Mouse (Mus musculus): ENCODE data around the gene Ablim1.

Ablim1 gene

DNA sequence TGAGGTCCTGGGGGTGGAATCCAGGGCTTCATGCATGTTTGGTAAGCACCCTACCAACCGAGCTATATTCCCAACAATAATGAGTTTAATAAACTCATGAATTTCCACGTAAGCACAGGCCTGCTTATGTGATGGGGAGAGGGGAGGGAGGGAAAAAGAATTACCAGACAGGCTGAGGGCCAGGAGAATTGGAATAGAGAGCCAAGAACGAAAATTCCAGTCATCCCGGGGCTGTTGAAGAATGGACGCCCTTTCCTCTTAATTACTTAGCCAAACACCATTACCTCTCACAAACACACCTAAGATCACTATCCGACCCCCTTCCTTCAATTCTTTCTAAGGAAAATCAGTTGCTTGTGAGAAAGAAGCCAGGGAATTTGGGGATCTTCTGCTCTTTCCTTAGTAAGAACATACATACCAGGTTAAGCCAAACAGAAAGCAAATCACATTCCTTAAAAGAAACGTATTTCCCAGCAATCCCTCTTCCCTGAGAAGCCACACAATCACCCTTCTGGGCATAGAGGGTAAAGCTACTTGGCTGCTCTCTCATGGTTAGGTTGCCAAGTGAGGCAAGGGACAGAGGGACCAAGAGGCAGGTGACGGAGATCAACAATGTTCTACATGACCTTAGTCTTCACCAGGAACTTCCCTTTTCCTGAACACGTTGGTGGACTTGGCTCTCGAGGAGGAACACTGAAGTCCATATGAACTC lies 48.2 kb downstream of the Ablim1 start:
- in situ Hi-C loops (cut with MboI, MseI), result no loop called here

DNA sequence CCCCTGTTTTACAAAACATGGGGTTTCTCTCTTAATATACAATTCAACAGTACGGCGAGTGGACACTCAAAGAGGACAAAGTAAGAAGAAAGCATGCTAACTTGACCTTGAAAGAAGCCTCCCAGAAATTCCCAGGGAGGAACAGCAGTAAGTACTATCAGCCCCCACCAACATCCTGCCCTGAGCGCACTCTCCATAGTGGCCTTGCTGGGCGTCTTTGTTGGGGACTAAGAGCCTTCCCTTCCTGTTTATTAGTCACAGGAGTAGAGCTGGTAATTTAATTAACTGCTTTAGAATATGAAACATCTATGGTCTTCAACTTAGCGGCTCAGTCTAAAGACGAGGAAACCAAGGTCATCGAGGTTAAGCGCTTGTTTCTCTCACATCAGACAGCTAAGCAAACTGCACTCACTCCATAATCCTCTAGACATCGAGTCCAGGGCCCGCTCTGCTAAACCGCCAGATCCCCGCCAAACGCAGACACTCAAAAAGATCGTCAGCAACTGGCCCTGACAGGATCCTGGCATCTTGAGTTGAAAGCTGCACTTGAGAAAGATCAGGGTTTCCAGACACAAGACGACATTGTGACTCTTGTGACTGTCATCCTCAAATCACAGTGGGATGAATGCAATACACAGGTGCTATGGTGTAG lies 50.3 kb downstream of the Ablim1 start:
- in situ Hi-C loops (cut with MboI, MseI), result loop anchor here (5.0 kb wide), 1 partner anchor 112 kb away; no protein-coding TSS in a partner anchor

DNA sequence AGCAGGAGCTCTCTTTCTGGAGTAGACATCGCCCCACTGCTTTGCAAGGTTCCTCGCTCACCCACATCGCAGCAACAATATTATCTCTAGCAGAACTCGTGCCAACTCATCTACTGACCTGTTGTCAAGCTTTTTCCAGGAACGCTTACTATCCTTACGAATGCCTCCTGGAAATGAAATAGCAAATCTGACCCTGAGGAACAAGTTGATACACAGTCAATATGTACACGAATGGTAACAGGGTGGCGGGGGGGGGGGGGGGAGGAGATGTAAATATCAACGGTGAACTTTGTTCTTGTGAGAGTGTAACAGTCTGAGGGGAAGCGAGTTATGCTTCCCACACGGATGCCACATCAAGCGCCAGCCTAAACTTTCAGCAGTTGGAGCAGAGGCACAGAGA lies 56.9 kb downstream of the Ablim1 start:
- in situ Hi-C loops (cut with MboI, MseI), result no loop called here

DNA sequence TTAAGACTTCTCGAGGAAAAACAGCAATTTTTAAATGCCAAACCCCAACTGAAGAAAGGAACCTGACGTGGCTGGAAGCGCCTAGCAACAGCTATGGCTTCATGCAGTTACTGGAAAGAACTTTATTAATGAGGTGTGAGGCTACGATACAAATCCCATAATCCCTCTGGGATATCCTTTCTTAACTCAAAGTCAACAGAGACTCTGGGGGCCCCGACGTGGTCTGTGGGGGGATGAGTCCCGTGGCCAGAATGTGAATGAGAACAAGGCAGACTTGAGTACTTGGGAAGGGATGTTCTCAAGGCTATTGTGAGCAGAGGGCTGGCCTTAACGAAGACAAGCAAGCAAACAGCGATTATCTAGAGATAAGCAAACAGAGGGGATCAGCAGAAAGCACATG lies 58.1 kb downstream of the Ablim1 start:
- in situ Hi-C loops (cut with MboI, MseI), result no loop called here

DNA sequence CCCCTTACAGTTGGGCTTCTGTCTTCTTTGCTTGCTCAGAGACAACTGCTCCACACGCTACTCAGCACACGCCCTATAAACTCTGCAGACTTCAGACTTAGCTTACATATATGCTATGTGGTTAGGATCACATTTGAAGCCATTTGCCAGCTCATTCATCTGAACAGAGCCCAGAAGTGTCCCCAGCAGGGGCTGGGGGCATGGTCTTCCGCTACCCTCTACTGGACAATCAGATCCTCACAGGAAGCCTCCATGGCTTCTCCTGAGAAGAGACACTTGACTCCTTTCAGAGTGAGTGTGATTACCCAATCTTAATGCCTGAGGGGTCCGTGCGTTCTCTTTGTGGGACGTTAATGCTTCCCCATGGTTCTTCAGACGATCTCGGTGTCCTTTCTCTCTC lies 59.6 kb downstream of the Ablim1 start:
- in situ Hi-C loops (cut with MboI, MseI), result no loop called here

DNA sequence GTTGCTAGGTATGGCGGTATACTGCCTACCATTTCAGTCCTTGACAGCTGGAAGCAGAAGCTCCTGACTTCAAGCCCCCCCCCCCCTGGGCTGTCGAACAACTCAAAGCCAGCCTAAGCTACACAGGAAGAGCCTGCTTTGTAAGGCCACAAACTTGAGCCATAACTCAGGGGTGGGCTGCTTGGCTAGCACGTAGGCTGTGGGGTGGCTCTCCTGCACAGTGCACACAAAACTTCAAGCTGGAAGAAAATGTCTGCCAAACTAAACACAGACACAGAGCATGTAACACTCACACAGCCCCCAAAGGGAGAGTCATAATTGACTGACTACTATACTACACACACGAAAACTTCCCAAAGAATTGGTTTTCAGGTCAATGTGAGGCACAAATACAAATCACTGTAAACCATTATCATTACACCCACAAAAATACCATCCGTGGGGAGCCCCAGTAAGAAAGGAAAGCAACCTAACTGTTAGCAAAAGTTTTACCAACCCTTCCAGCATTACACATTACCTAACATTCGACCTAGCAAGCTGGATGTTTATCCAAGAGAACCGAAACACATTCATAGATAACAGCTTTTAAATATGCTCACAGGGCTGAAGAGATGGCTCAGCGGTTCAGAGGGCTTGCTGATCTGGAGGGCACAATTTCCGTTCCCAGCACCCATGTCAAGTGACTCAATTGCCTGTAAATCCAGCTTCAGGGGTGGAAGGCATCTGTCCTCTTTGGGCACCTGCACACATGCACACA lies 61.8 kb downstream of the Ablim1 start:
- in situ Hi-C loops (cut with MboI, MseI), result no loop called here

DNA sequence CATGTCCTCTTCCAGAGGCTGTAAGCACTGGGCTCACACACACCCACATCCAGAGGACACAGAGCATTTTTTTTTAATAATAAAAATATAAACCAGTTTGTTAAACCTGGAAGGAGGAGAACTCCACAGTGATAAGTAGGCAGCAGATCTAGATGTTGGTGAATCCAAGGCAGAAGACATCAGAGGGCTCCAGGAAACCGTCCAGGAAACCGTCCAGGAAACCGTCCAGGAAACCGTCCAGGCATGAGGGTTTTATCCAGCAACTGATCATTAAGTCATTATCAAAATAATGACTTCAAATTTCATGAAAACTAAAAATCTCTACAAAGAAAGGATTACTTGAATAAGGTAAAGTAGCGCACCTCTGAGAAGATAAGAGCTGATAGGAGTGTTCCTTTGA lies 65.9 kb downstream of the Ablim1 start:
- in situ Hi-C loops (cut with MboI, MseI), result no loop called here

DNA sequence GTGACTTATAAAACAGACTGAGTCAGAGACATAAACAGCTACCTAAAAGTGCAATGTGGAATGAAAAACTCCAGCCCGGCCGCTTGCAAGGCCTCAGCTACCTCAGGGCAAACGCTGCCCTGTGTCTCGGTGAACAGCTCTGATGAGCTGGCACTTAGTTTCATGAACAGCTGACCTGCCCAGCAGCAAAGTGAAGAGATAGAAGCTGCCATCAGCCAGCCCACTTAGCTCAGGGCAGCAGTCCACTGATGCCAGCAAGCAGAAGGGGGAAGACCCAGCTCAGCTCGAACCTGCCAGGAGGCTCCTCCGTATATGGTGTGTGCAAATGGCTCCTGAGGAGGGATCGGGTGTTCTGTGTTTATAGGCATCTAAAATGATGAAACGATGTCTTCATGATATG lies 67.5 kb downstream of the Ablim1 start:
- in situ Hi-C loops (cut with MboI, MseI), result no loop called here

DNA sequence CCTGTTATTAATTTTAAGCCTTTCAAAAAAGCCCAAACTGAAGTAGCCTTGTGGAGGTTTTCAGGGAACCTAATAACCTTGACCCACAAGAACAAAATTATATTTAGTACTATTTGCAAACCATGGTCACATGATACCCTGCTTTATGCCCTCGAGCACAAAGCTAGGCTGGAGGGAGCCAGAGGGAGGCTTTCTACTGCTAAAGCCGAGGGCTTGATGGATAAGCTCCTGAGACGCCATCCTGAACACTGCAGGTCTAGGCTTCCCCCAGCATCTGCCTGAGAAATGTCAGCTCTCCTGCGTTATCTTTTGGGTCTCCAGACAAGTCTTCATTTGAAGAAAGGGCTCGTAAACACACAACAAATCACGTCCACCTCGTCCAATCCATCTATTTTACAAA lies 70.4 kb downstream of the Ablim1 start:
- in situ Hi-C loops (cut with MboI, MseI), result no loop called here

DNA sequence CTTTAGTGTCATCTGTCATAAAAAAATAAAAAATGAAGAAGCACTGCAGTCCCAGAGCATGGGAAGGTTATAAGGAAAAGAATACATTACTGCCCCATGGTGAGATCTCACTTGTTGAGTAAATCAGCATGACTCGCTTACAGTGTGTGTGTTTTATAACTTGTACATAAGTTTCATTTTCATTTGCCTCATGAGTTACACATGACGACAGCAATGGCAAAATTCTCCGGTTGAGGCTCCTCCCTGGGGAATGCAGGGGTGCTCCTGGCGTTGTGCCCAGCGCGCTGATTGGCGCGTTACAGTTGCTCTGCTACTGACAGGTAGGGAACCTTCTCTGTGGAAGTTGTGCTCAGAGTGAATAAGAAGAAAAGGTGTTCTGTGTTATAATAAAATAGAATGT lies 71.1 kb downstream of the Ablim1 start:
- in situ Hi-C loops (cut with MboI, MseI), result no loop called here

DNA sequence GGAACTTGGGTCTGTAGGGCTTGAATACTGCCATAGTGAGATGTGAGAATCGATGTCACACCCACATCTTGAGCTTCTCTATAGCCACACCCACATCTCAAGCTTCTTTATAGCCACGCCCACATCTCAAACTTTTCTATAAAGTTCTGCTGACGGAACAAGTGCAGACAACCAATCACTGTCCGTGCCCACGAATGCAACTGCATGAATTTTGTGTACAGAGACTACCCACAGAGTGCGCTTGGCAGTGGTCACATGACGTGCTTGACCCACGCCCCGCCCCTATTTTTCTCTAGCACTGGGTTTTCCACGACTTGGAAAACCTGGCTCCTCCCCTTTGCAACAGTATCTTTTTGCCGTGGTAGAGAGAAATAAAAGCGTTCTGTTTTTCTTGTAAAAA lies 71.5 kb downstream of the Ablim1 start:
- in situ Hi-C loops (cut with MboI, MseI), result no loop called here

DNA sequence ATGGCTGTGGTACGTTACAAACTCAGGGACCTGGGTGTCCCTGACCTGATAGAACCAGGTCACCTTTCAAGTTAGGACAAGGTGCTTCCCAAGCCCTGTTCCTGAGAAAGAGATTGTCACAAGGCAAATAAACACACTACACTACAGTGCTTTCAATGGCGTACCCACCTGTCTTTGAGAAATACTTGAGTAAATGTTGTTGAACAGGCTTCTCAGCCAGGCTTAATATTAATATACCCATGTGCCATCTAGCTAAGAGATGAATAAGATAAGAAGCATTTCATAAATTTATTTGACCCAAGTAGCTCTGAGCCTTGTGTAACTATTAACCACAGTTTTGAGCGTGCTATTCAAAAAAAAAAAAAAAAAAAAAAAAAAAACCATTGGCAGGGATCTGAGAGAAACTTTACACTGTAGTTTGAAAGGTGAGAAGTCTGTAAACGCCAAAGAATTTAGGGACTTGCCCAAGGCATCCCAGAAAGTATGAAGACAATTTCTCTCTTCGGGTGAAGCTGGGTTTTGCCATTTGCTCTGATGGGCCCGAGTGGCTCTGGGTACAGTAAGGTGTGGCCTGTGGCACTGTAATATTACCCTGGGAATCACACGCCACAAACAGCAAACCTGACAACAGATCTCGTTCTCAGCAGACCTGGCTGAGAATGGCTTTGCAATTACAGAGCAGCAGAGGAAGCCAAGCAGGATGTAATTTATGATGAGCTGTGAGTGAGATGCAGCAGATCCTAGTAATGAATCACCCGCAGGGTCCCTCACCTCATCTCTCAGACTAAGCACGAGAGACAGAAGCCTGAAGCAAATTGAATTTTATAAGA lies 73.1 kb downstream of the Ablim1 start:
- in situ Hi-C loops (cut with MboI, MseI), result no loop called here

DNA sequence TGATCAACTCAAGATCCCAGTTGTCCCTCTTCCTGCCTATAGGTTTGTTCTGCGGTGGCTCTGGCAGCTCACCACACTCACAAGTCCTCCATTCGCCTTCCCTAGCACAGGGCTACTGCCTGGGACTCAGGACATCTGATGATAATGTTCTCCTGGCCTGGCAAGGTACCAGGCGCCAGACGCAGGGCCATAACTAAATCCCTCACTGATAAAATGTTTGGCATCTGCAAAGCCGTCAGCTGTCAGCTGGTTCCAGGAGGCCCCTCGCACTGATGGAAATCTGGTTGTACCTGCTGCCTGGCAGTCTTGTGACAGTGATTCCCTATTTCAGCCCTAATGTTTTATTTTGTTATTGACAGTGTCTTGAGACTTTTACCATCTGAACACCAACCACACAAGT lies 74.5 kb downstream of the Ablim1 start:
- in situ Hi-C loops (cut with MboI, MseI), result no loop called here

DNA sequence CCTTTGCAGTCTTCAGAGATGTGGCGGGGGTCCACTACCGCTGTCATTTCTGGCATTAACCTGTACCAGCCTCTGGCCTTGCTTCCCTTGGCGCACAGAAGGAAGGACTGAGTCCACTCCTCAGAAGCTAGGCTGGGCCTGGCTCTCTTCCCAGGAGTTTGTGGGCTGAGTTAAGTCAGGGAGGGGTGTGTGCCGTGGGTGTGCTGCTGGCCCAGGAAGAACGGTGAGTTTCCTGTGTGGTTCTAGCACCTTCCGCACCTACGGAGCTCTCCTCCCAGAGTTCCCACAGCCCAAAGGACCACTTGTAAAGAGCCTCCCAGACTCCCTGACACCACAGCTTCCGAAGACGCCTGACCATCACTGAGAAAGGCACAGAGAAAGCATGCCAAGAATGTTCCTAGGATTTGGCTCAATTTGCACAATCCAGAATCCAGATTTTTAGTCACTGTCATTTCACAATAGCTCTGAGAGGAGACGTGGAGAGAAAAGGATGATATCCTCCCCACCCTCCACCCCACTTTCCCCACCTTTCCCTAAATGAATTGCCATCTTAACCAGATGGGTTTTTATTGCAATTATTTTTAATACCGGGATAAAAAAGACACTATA lies 75.4 kb downstream of the Ablim1 start:
- in situ Hi-C loops (cut with MboI, MseI), result no loop called here

DNA sequence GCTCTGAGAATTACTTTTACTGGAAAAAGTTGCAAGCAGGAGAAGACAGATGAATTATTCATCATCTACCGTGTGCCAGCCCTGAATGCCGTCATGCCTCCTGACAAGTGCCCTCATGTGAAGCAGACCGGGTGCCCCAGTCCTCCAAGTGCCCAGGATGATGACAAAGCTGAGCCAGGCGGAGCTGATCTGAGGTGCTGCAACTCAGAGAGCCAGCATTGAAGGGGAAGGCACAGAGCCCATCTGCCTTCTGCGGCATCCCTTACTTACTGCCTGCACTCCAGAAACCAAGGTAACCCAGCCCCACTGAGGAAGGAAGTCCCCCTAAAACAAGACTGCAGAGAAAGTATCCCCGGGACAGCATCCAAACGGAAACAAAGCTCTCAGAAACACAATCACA lies 76.3 kb downstream of the Ablim1 start:
- in situ Hi-C loops (cut with MboI, MseI), result no loop called here

DNA sequence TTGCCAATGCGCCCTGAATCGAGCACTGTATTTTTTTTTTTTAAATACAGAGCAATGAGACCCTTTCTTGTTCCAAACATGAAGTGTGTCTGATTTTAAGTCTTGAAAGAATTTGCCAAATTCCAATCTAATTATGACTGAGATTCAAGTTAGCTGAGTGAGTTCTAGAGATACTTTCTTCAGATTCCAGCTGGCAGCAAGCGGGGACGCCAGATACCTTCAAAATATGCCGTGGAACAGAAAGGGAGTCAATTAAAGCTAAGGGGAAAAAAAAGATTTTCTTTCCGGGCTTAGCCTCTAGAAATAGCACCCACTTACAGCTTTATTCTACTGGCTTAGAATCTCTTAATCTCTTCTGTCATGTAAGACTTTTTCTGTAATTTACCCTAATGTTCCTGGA lies 77.2 kb downstream of the Ablim1 start:
- in situ Hi-C loops (cut with MboI, MseI), result no loop called here

DNA sequence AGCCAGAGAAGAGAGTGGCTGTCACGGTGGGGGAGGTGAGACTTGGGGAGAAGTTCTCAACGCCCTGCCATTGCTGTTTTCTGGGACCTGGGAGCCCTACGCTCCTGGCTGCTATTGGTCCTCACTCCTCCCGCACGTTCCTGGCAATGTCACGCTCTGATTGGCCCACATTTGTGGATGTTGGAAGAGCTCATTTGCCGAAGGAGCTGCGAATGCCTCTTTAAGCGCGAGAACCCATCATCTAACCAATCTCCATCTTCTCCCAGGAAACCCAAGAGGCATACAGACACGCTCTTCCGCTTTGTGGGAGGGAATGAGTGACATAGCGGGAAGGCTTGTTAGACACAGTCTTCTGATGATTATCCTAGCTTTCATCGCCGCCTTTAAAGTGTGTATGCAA lies 78.1 kb downstream of the Ablim1 start:
- in situ Hi-C loops (cut with MboI, MseI), result no loop called here

DNA sequence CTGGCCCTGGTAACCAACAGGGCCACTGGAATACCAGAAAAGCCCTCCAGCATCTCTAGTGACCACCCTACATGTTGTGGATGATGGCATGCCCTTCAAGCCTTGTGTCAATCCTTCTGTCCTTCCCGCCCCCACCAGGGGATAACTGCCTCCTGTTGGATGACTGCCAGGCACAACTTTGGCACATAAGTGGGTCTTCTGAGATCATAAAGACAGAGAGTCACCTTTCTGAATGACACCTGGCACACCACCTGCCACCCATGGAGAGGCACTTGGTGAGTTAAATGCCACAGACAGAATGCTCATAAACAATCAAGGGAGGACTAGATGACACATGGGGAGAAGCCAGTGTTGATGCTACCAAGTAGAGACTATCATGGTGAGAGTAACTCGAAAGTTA lies 78.8 kb downstream of the Ablim1 start:
- in situ Hi-C loops (cut with MboI, MseI), result no loop called here

DNA sequence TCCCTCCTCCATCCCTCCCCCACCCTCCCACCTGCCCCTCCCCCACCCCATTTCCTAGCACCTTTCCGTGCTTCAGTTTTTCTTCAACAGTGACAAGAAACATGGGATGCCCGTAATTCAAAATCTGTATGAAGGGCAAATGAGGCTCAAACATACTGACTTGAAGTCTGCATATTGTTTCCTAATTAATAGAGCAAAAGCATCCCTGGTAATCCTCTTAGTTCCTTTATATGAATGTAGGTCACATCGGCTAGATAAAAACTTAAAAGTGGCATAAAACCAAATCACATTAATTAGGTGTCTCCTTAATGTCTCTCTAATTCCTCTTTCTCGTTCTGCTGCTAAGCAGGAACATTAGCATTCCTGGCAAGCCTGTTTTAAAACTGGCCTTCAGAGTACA lies 83.7 kb downstream of the Ablim1 start:
- in situ Hi-C loops (cut with MboI, MseI), result no loop called here

DNA sequence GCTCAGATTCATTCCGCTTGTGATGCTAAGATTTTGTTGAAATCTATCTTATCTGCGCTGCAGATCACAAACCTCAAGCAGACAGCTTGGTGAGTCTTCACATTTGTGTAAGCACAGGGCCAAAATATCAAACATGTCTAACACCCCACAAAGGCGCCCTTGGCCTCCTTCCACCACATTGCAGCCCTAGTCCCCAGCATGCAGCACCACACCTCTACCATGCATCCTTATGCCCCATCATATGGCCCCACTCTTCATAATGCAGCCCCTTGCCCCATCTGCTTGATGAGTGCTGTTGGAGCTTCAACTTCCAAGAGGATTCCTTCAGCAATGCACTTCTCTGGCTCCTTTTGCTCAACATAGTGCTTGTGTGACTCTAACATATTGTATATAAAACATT lies 85.6 kb downstream of the Ablim1 start:
- in situ Hi-C loops (cut with MboI, MseI), result no loop called here

DNA sequence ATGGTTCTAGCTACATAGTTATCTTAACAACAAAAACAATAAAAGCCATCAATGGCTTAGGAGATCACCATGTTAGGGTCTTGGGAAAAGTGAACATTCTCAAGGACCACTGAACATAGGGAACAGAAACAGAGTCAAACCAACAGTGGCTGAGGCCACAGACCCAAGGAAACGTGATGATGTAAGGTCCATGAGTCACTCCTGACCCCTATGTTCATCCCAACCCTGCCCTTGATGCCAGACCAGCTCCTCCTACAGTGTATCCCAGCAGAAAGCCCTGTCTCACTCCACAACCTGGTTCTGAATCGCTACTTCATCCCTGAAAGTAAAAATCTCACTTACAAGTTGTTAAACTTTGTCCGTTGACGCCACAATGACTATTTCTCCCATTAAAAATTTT lies 86.1 kb downstream of the Ablim1 start:
- in situ Hi-C loops (cut with MboI, MseI), result no loop called here

DNA sequence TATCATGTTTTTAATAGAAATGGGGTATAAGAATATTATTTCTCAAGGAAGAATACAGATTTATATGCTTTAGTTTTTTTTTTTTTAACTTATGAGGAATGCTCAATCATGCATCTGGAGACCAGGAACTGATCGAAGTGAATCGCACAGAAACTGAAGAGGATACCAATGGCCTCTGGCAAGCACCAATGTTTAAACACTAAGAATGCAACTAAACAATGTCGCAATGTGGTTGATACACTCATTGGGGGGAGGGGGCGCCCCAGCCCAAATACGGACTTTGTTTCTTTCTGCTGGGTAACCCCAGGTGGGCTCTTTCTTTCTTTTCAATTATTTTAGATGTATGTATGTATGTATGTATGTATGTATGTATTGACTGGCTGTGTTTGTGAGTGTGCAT lies 90.3 kb downstream of the Ablim1 start:
- in situ Hi-C loops (cut with MboI, MseI), result no loop called here

Measured in T-helper 1 cell (primary cell).